Mouse (Mus musculus) intestine, postnatal 0 days (tissue): ENCODE data around the gene Ephx1. TPM values are rescaled to one million over a fixed set of nuclear protein-coding genes. Genes with fewer than 3 reads are reported as not detected.
A peak's percentile ranks its signal among the peaks of the same experiment; 100 is the strongest.

Experiments
- ATAC-seq: fragments of 200-750 bp; cut with Nextera tagmentation; 2 replicates; pipeline ENCODE4 v1.8.0; 2017; ENCODE audit warnings: mild to moderate bottlenecking, moderate TSS enrichment, moderate library complexity
- H3K27ac ChIP-seq: fragments of 300-500 bp; sonication (generic); 2 replicates; pipeline ENCODE4 v1.5.1; 2014; ENCODE audit warnings: mild to moderate bottlenecking, low read depth, low read length, moderate library complexity
- H3K27me3 ChIP-seq: fragments of 300-500 bp; sonication (generic); replicated peaks from 2 replicates; pipeline ENCODE4 v1.6.1; 2014; ENCODE audit warnings: low read length, mixed read lengths; ENCODE audit not compliant: control insufficient read depth, insufficient read depth
- H3K36me3 ChIP-seq: fragments of 300-500 bp; sonication (generic); 2 replicates; pipeline ENCODE4 v1.6.1; 2014; ENCODE audit warnings: mild to moderate bottlenecking, moderate library complexity; ENCODE audit not compliant: control insufficient read depth, insufficient read depth
- H3K4me1 ChIP-seq: fragments of 300-500 bp; sonication (generic); replicated peaks from 2 replicates; pipeline ENCODE4 v1.6.1; 2014; ENCODE audit warnings: antibody characterized with exemption, low read length, mixed read lengths; ENCODE audit not compliant: control insufficient read depth, insufficient read depth
- H3K4me2 ChIP-seq: fragments of 300-500 bp; sonication (generic); replicated peaks from 2 replicates; pipeline ENCODE4 v1.6.1; 2014; ENCODE audit warnings: low read depth, mild to moderate bottlenecking, moderate library complexity
- H3K4me3 ChIP-seq: fragments of 300-500 bp; sonication (generic); 2 replicates; pipeline ENCODE4 v1.5.1; 2014; ENCODE audit warnings: low read depth, low read length
- H3K9ac ChIP-seq: fragments of 300-500 bp; sonication (generic); 2 replicates; pipeline ENCODE4 v1.6.1; 2014; ENCODE audit warnings: mild to moderate bottlenecking, low read depth, low read length
- H3K9me3 ChIP-seq: fragments of 300-500 bp; sonication (generic); 2 replicates; pipeline ENCODE4 v1.6.1; 2016; ENCODE audit warnings: mixed run types; ENCODE audit not compliant: control insufficient read depth
- CTCF ChIP-seq: sonication (generic); IDR thresholded peaks from 2 replicates; pipeline ENCODE4 v1.5.1; 2016; ENCODE audit warnings: low read depth, mild to moderate bottlenecking, control low read depth, antibody characterized with exemption, moderate library complexity
- WGBS: fragments of 180-500 bp; shearing (Covaris S2); extraction: QIAGEN DNeasy Blood & Tissue Kit; methylation state at CpG from one replicate; pipeline ENCODE4 v1.1.7; 2014; 5-methylcytosine and 5-hydroxymethylcytosine counted together
- polyA plus RNA-seq: library from polyadenylated mRNA; unstranded; fragments of >200 nt; fragmentation: Nextera tagmentation; extraction: Ambion mirVana; gene quantifications from 2 replicates; pipeline ENCODE4 v1.2.1, GENCODE M21; 2015

The Ephx1 gene
- polyA plus RNA-seq, 1 experiment from 2014 or later: 4.3 TPM

DNA sequence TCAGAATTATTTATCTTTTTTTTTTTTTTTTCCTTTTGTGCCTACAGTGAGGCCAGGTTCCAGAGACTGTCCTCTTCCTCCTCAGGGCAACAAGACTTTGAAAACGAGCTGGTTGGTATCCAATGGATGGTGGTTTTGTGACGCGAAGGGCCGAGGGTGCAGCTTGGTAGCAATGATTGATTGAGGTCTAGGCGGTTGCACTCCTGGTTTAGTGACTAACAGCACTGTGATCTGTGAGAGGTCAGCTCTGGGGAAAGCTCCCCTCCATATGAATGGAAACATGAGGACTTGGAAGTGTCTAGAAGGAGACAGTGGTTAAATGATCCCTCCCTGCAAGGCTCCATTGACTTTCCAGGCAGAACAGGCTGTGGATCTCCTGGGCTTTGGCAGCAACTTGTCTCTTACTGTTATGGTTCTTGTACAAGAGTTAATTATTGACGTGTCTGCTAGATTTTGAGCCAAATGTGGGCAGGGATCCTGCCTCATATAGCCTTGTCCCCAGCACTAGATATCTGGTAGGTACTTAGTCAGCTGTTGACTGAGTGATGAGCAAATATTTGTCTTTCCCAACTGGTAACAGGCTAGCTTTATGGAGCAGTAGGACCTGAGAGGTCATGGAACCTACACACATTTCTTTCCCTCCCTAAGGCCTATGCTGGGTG lies 68.5 kb downstream of the Ephx1 start:
- Histone ChIP-seq H3K4me2 (no peak overlapping the region), H3K9ac (no peak overlapping the region), H3K9me3 (no peaks in the 10 kb centered on the region), H3K27ac (no peak overlapping the region), H3K27me3 (no peaks in the 10 kb centered on the region), H3K36me3 (peaks cover 59% of the 10 kb centered on the region), H3K4me1 (no peaks in the 10 kb centered on the region), H3K4me3 (no peak overlapping the region)
- no peak for TF ChIP-seq CTCF
- peak; percentile 60; the same call in 1 of the 2 replicates for ATAC-seq
- WGBS: 35% methylated on average over 6 of the region's 6 CpGs

DNA sequence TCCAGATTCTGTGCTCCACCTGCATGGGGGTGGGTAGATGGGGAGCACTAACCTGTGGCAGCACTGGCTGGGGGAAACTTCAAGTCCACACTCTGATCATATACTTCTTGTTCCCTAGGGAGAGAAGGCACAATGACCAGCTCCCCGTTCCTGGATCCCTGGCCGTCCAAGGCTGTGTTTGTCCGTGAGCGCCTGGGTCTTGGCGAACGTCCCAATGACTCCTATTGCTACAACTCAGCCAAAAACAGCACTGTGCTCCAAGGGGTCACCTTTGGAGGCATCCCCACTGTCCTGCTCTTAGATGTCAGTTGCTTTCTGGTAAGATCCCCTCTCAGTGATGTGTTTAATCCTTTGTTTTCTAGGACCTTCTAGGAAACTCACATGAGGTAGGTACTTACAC lies 74.3 kb downstream of the Ephx1 start:
- H3K36me3 ChIP-seq: peaks cover 19% of the 10 kb centered on the region
- 83% methylated on average over 6 of the region's 6 CpGs for WGBS
- H3K9me3 ChIP-seq: no peaks in the 10 kb centered on the region
- no peak overlapping the region for H3K27ac ChIP-seq
- H3K4me2 ChIP-seq: no peak overlapping the region
- no peak overlapping the region for H3K9ac ChIP-seq
- H3K27me3 ChIP-seq: no peaks in the 10 kb centered on the region
- no peak overlapping the region for H3K4me3 ChIP-seq
- no peak for ATAC-seq
- peaks cover 6% of the 10 kb centered on the region; the same call in 1 of the 2 replicates for H3K4me1 ChIP-seq
- TF ChIP-seq CTCF: no peak

DNA sequence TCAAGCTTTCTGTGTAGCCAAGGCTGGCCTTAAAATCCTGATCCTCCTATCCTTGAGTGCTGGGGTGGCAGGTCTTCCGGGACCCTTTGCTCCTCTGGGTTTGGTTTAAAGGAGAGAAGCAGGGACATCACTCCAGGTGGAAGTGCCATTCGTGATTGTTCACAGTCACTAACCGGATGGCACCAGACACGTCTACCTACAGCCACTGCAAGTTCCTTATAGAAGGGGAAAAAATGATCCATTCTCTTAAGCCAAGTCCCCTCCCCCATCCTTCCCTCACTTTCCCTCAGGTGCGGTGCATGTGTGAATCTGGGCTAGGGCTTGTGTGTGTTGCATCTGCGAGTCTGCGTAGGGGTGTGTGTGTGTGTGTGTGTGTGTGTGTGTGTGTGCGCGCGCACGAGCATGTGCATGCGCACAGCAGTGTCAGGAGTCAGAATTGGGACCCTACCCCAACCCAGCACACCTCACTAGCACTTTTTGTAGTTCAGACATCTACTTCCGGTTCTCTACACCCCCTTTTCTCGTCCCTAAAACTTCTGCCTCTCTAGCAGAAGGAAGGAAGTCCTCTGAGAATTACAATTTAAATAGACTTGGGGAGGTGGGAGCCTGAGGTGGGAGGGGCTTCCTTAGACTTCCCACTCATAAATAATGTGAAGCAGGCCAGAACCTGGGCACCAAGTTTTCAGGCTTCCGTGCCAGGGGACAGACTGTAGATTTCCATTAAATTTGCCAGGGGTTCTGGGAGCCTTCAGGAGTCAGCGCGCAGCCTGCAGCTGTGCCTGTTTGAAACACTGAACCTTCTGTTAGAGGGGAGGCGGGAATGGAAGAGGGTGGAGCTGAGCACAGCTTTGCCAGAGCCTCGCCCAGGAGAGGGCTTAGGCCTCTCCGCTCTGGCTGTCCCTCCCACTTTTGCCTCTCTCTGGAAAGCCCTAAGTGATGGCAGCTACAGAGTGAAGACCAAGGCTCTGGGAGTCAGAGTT lies 75.4 kb downstream of the Ephx1 start:
- no peak for TF ChIP-seq CTCF
- 24% methylated on average over 20 of the region's 20 CpGs for WGBS
- H3K36me3 ChIP-seq: peaks cover 19% of the 10 kb centered on the region
- H3K9ac ChIP-seq: no peak overlapping the region
- H3K9me3 ChIP-seq: no peaks in the 10 kb centered on the region
- peak overlapping the region; percentile 28; the same call in 1 of the 2 replicates for H3K27ac ChIP-seq
- no peaks in the 10 kb centered on the region for H3K27me3 ChIP-seq
- H3K4me2 ChIP-seq: peak overlapping the region; percentile 49
- peak; percentile 68 for ATAC-seq
- H3K4me3 ChIP-seq: no peak overlapping the region
- H3K4me1 ChIP-seq: peaks cover 7% of the 10 kb centered on the region; the same call in 1 of the 2 replicates

DNA sequence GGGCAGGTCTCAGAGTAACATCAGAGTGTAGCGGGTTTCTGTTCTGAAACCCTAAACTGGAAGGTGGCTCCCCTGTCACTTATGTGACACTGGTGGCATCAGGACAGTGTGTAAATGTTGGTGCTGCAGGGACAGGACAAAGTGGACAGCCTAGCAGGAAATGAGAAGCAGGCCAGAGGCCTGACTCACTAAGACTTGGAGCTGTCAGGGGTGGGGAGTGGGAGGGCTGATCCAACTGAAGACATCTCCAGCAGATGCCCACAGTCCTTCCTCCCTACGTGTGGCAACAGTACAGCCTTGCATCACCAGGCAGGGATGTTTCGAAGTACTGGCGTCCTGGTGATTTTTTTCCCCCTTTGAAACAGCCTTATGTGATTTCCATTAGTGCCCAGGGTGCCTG lies 76.2 kb downstream of the Ephx1 start:
- H3K27me3 ChIP-seq: no peaks in the 10 kb centered on the region
- peaks cover 7% of the 10 kb centered on the region; the same call in 1 of the 2 replicates for H3K4me1 ChIP-seq
- H3K9me3 ChIP-seq: no peaks in the 10 kb centered on the region
- H3K9ac ChIP-seq: no peak overlapping the region
- no peak overlapping the region for H3K4me3 ChIP-seq
- H3K36me3 ChIP-seq: peaks cover 14% of the 10 kb centered on the region
- TF ChIP-seq CTCF: no peak
- ATAC-seq: no peak
- H3K4me2 ChIP-seq: no peak overlapping the region; the same call in 1 of the 2 replicates
- 82% methylated on average over 4 of the region's 4 CpGs for WGBS
- H3K27ac ChIP-seq: no peak overlapping the region

DNA sequence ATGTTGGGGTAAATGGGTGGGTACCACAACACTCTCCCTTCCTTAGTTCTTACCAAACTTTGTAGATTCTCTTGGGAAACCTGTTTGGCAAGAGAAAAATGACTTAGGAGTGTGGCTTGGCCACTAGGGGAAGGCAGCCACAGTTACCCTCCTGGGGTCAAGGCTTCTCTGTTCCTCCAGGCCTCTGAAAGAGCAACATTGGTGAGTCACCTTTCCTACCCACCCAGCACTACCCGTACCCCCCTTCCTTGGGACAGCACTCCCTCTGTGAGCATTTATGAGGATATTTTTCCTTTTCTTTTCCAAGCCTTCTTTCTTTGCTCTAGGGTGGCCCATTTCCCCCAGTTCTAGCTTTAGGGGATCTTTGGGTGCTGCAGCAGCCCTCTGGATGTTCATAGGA lies 76.8 kb downstream of the Ephx1 start:
- peaks cover 7% of the 10 kb centered on the region; the same call in 1 of the 2 replicates for H3K4me1 ChIP-seq
- ATAC-seq: no peak
- H3K4me2 ChIP-seq: no peak overlapping the region
- H3K9ac ChIP-seq: no peak overlapping the region
- no peak overlapping the region for H3K27ac ChIP-seq
- no peaks in the 10 kb centered on the region for H3K27me3 ChIP-seq
- H3K36me3 ChIP-seq: peaks cover 10% of the 10 kb centered on the region
- H3K4me3 ChIP-seq: no peak overlapping the region
- peak; percentile 51 for TF ChIP-seq CTCF
- 65% methylated on average over 1 of the region's 1 CpGs for WGBS
- H3K9me3 ChIP-seq: no peaks in the 10 kb centered on the region

DNA sequence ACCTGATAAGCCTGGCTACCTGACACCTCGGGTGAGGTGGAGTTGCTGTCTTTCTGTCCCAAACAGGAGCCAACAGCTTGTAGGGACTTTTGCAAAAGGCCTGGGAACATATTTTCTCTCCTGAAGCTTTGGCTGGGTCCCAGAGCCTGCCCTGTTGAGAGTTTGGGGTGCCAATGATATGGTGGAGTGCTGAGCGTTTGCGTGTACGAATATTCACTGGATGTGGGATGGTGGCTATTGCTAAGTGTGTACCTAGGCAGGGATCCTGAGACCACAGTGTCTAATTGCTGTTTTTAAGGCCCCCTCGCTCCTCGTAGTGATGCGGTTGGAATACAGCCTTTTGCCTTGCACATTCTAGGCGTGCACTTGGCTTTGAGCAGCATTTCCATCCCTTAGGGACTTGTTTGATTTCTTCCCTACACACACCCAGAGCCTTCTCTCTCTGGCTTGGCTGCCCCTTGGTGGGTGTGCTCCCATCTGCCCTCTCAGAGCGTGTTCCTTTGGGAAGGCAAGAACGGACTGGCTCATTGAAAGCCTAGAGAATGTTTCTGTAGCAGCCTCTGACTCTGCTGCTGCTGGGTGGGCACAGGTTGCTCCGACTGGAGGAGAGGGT lies 77.6 kb downstream of the Ephx1 start:
- 54% methylated on average over 11 of the region's 11 CpGs for WGBS
- TF ChIP-seq CTCF: no peak
- Histone ChIP-seq H3K9ac (peak overlapping the region; percentile 74; the same call in 1 of the 2 replicates), H3K4me2 (peak overlapping the region; percentile 78), H3K27me3 (no peaks in the 10 kb centered on the region), H3K4me1 (peaks cover 7% of the 10 kb centered on the region; the same call in 1 of the 2 replicates), H3K4me3 (peak overlapping the region; percentile 78), H3K9me3 (no peaks in the 10 kb centered on the region), H3K36me3 (peaks cover 4% of the 10 kb centered on the region; the same call in 1 of the 2 replicates), H3K27ac (no peak overlapping the region)
- no peak for ATAC-seq
